Mouse (Mus musculus) frontal cortex, adult 2 months (tissue): ENCODE results near the gene Trim7. TPM values are rescaled to one million over a fixed set of nuclear protein-coding genes. Genes with fewer than 3 reads are reported as not detected.
"Not testable (repeated sequence)": the region's sequence is repeated elsewhere in the genome, so short reads cannot be mapped to it uniquely, and the experiment has no call there.

Experiments used
- DNase-seq, 2 experiments: peaks; one replicate each; pipeline ENCODE4 v3.0.0; 2022; ENCODE audit warnings: low spot score in 1 of 2; ENCODE audit errors: extremely low spot score in 1 of 2
- polyA plus RNA-seq: library from polyadenylated mRNA; depleted of rRNA; stranded (reverse); fragments of >200 nt; gene quantifications from 2 replicates; pipeline ENCODE4 v1.2.3, GENCODE M21; 2012

Gene Trim7
- polyA plus RNA-seq, 1 experiment, result 4.6 TPM

GRCm38 (mm10) chr11:48845244-48845815, 19.4 kb downstream of the Trim7 start:
- DNase-seq, result no peak

- not testable (repeated sequence) for DNase-seq
These were observed 20.4 kb downstream of the Trim7 start for GRCm38 (mm10) chr11:48846362-48846761.

GRCm38 (mm10) chr11:48846881-48847280, 20.9 kb downstream of the Trim7 start:
- DNase-seq, result no peak

- no peak for DNase-seq
These were observed 24.3 kb downstream of the Trim7 start for GRCm38 (mm10) chr11:48850240-48850639.

- no peak for DNase-seq
These were observed 25.5 kb downstream of the Trim7 start for GRCm38 (mm10) chr11:48851270-48851995.

GRCm38 (mm10) chr11:48852190-48852589, 26.2 kb downstream of the Trim7 start:
- DNase-seq, result no peak

- DNase-seq, result peak in 1 of 2 experiments; percentile 12
These were observed 26.9 kb downstream of the Trim7 start for GRCm38 (mm10) chr11:48852624-48853473.

GRCm38 (mm10) chr11:48853474-48854180, 27.7 kb downstream of the Trim7 start:
- peak; percentile 85 to 98 for DNase-seq

- DNase-seq, result peak in 1 of 2 experiments; percentile 85
These were observed 33.1 kb downstream of the Trim7 start for GRCm38 (mm10) chr11:48859014-48859413.

GRCm38 (mm10) chr11:48862784-48863319, 36.9 kb downstream of the Trim7 start:
- no peak for DNase-seq

- DNase-seq, result no peak
These were observed 37.9 kb downstream of the Trim7 start for GRCm38 (mm10) chr11:48863808-48864207.

GRCm38 (mm10) chr11:48866481-48866880, 40.5 kb downstream of the Trim7 start:
- DNase-seq, result no peak

GRCm38 (mm10) chr11:48869380-48870110, 43.6 kb downstream of the Trim7 start:
- DNase-seq, result no peak

- no peak for DNase-seq
These were observed 44.8 kb downstream of the Trim7 start for GRCm38 (mm10) chr11:48870781-48871180.

- peak in 1 of 2 experiments; percentile 35 for DNase-seq
These were observed 45.3 kb downstream of the Trim7 start, which contains the start of gene Irgm1 for GRCm38 (mm10) chr11:48871201-48871772. Gene Irgm1, minus strand, starts transcription at chr11:48871683.

- peak in 1 of 2 experiments; percentile 39 for DNase-seq
These were observed 46.0 kb downstream of the Trim7 start for GRCm38 (mm10) chr11:48871817-48872541.

- no peak for DNase-seq
These were observed 46.9 kb downstream of the Trim7 start for GRCm38 (mm10) chr11:48872695-48873300.

- no peak for DNase-seq
These were observed 47.8 kb downstream of the Trim7 start for GRCm38 (mm10) chr11:48873591-48874290.
